Mouse (Mus musculus): ENCODE results near the gene Zfp462. TPM values are rescaled to one million over a fixed set of nuclear protein-coding genes. Genes with fewer than 3 reads are reported as not detected.
A peak's percentile ranks its signal among the peaks of the same experiment; 100 is the strongest.

Zfp462 gene
- polyA plus RNA-seq, 1 experiment from 2014 or later: 3.5 TPM

DNA sequence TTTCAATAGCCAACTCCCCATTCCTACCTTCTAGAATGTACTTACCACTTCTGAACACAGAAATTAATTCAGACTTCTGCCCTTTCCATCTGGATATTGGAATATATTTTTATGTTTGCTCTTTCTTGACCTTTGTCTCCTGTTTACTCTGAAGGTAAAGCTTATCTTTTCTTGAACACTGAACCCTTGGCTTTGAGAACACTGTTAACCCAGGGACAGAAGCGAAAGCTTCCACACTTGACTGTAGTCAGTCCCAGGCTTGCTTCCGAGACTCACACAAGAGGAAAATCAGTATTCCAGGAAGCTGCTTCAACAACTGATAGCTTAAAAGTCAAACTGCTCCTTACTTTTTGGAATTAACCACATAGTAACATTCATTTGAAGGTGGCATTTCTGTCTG lies 70.7 kb downstream of the Zfp462 start:
- Histone ChIP-seq H3K4me3 (replicated peaks) (no peak overlapping the region), H3K4me2 (replicated peaks) (no peak overlapping the region), H3K4me1 (peaks cover 13% of the 10 kb centered on the region), H3K9ac (no peak overlapping the region), H3K9me3 (replicated peaks) (no peaks in the 10 kb centered on the region), H3K27me3 (no peaks in the 10 kb centered on the region), H3K36me3 (peaks cover 80% of the 10 kb centered on the region), H3K27ac (replicated peaks) (no peak overlapping the region)
- WGBS: 93% methylated on average over 2 of the region's 2 CpGs
- no peak for ATAC-seq (ENCODE audit: insufficient number of reproducible peaks, low FRiP score, low TSS enrichment, low read depth)

DNA sequence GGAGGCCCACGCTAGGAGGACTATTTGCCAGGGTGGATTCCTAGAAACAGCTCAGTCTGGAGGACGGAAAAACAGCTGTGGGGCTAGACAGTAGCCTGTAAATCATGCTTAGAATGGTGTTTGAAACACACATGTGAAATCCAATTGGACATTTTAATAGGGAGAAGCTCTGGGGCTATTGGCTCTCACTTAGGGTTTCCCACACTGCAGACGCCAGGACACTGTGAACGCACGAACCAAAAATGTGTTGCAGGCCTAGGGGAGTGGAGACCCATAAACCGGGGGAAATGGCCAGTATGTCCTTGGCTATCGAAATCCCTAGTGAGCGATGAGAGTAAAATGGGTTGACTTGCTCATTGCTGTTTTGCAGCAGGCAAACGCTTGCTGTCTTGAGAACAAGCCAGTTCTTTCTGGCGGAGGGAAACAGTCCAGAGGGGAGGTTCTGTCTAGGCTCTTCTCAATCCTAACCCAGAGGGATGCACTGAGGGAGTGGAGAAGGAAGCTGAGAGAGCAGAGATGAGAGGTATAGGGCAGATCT lies 81.3 kb downstream of the Zfp462 start:
- 84% methylated on average over 10 of the region's 10 CpGs for WGBS
- H3K9me3 ChIP-seq (replicated peaks): no peaks in the 10 kb centered on the region
- no peak overlapping the region for H3K4me2 ChIP-seq (replicated peaks)
- no peak for ATAC-seq (ENCODE audit: insufficient number of reproducible peaks, low FRiP score, low TSS enrichment, low read depth)
- H3K4me1 ChIP-seq: no peaks in the 10 kb centered on the region
- H3K27me3 ChIP-seq: no peaks in the 10 kb centered on the region
- no peak overlapping the region for H3K4me3 ChIP-seq (replicated peaks)
- H3K9ac ChIP-seq: no peak overlapping the region
- peaks cover 22% of the 10 kb centered on the region for H3K36me3 ChIP-seq
- H3K27ac ChIP-seq (replicated peaks): no peak overlapping the region

- 60% methylated on average over 5 of the region's 5 CpGs for WGBS
- Histone ChIP-seq H3K9ac (no peak overlapping the region), H3K27ac (replicated peaks) (no peak overlapping the region), H3K4me3 (replicated peaks) (no peak overlapping the region), H3K27me3 (no peaks in the 10 kb centered on the region), H3K36me3 (0 out of 2 replicates have a peak, but pooled peaks cover 4% of the 10 kb centered on the region), H3K4me2 (replicated peaks) (no peak overlapping the region), H3K9me3 (replicated peaks) (no peaks in the 10 kb centered on the region), H3K4me1 (no peaks in the 10 kb centered on the region)
- no peak for ATAC-seq (ENCODE audit: insufficient number of reproducible peaks, low FRiP score, low TSS enrichment, low read depth)
Measured at GRCm38 (mm10) chr4:55030401-55030800, 85.6 kb downstream of the Zfp462 start.

GRCm38 (mm10) chr4:55032317-55032930 lies 87.6 kb downstream of the Zfp462 start:
- 67% methylated on average over 8 of the region's 8 CpGs for WGBS

GRCm38 (mm10) chr4:55033452-55033851 lies 88.6 kb downstream of the Zfp462 start:
- no peaks in the 10 kb centered on the region for H3K27me3 ChIP-seq
- no peaks in the 10 kb centered on the region for H3K9me3 ChIP-seq (replicated peaks)
- peaks cover 5% of the 10 kb centered on the region; the same call in 1 of the 2 replicates for H3K4me1 ChIP-seq
- H3K4me3 ChIP-seq (replicated peaks): no peak overlapping the region
- no peak for ATAC-seq (ENCODE audit: insufficient number of reproducible peaks, low FRiP score, low TSS enrichment, low read depth)
- no peak overlapping the region for H3K9ac ChIP-seq
- no peak overlapping the region for H3K4me2 ChIP-seq (replicated peaks)
- no peak overlapping the region for H3K27ac ChIP-seq (replicated peaks)
- whole genome bisulfite sequencing: 88% methylated on average over 6 of the region's 6 CpGs
- 0 out of 2 replicates have a peak, but pooled peaks cover 4% of the 10 kb centered on the region for H3K36me3 ChIP-seq

More at GRCm38 (mm10) chr4:55032317-55032930, 87.6 kb downstream of the Zfp462 start:
- no peak for ATAC-seq (ENCODE audit: insufficient number of reproducible peaks, low FRiP score, low TSS enrichment, low read depth)
- no peak overlapping the region for H3K9ac ChIP-seq
- H3K4me2 ChIP-seq (replicated peaks): no peak overlapping the region
- H3K27me3 ChIP-seq: no peaks in the 10 kb centered on the region
- H3K36me3 ChIP-seq: 0 out of 2 replicates have a peak, but pooled peaks cover 4% of the 10 kb centered on the region
- no peaks in the 10 kb centered on the region for H3K9me3 ChIP-seq (replicated peaks)
- H3K4me1 ChIP-seq: no peaks in the 10 kb centered on the region
- no peak overlapping the region for H3K27ac ChIP-seq (replicated peaks)
- H3K4me3 ChIP-seq (replicated peaks): no peak overlapping the region

DNA sequence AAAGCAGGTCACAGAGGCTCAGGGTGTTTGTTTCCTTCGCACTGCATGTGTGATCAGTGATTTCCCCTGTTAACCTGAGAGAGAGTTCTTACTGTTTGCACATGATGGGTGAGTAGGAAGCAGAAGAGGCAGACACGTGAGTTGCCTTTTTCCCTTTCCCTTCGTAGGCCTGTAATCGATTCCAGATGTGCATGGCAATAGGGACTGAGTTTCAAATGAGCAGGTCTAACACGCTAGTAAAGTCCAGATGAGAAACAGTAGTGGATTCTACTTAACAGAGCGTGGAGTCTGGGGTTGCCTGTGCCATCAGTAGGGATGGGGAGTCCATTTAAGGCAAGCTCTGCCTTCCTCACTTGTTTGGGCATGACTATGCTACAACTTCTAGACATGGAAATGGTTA lies 93.3 kb downstream of the Zfp462 start:
- Histone ChIP-seq H3K4me1 (peaks cover 25% of the 10 kb centered on the region), H3K27ac (replicated peaks) (no peak overlapping the region), H3K9me3 (replicated peaks) (no peaks in the 10 kb centered on the region), H3K36me3 (no peaks in the 10 kb centered on the region), H3K9ac (no peak overlapping the region), H3K4me2 (replicated peaks) (no peak overlapping the region), H3K4me3 (replicated peaks) (no peak overlapping the region), H3K27me3 (no peaks in the 10 kb centered on the region)
- ATAC-seq (ENCODE audit: insufficient number of reproducible peaks, low FRiP score, low TSS enrichment, low read depth): no peak
- 33% methylated on average over 6 of the region's 6 CpGs for WGBS

DNA sequence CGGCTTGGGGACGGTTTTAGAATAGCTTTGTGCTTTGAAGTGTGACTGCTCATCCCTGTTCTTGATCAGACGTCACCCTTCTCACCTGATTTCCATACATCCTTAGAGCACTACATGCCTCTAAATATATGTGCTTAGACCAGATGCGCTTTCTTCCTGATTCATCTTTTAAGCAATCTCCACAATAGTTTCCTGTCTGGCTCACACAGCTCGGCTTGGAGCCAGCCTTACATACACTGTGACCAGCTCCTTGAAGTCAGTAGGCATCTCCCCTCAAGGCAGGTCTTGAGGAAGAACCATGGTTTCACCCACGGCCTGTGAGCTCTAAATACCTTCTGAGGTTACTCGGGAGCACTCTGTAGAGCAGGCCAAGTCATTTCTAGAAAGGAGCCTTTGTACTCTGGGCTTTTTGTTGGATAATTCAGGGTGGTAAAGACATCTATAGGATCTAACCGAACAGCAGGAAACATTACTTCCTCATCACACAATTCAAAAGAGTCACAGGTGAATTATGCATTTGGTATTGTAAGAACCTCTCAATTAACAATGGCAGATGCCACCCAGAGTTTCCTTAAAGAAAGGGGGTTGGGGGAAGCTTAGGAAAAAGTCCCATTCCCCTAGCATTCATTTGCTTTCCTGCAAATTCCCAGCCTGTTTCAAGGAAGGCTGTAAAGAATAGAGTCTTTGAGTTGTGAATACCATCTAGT lies 95.6 kb downstream of the Zfp462 start:
- Histone ChIP-seq H3K27ac (replicated peaks) (0 out of 2 replicates have a peak overlapping the region, but pooled peaks have one; percentile 11), H3K9me3 (replicated peaks) (no peaks in the 10 kb centered on the region), H3K36me3 (no peaks in the 10 kb centered on the region), H3K27me3 (no peaks in the 10 kb centered on the region), H3K4me3 (replicated peaks) (no peak overlapping the region), H3K4me2 (replicated peaks) (no peak overlapping the region), H3K9ac (no peak overlapping the region), H3K4me1 (peaks cover 25% of the 10 kb centered on the region)
- WGBS: 64% methylated on average over 8 of the region's 8 CpGs
- no peak for ATAC-seq (ENCODE audit: insufficient number of reproducible peaks, low FRiP score, low TSS enrichment, low read depth)

DNA sequence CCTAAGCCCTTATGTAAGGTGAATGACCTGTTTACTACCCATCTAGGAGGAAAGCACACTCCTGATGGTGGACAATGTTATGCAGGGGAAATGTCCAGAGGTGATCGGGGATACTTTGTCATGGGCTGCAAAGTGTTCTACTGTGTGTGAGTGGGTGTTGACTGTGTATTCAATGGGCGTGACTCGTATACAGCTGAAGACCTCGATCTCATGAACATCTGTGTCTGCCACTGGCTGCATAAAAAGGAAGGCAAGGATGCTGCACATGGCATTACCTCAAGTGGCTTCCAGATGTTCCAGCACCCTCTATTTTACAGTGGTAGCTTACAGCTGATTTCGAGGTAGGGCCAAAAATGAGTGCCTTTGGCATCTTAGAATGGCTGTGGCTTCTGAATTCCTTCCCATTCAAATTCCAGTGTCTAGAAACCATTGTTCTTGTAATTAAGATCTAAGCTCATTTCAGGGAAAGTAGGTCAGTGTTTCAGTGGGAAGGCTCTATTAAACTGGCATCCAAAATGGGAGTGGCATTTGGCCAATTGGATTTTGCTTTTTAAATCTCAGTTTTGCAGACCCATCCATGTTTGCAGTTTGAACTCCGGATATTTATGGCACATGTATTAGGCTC lies 96.4 kb downstream of the Zfp462 start:
- Histone ChIP-seq H3K9me3 (replicated peaks) (no peaks in the 10 kb centered on the region), H3K27me3 (no peaks in the 10 kb centered on the region), H3K4me3 (replicated peaks) (no peak overlapping the region), H3K27ac (replicated peaks) (0 out of 2 replicates have a peak overlapping the region, but pooled peaks have one; percentile 48), H3K4me2 (replicated peaks) (no peak overlapping the region), H3K9ac (no peak overlapping the region), H3K36me3 (no peaks in the 10 kb centered on the region), H3K4me1 (peaks cover 25% of the 10 kb centered on the region)
- 52% methylated on average over 6 of the region's 6 CpGs for WGBS
- ATAC-seq (ENCODE audit: insufficient number of reproducible peaks, low FRiP score, low TSS enrichment, low read depth): no peak

DNA sequence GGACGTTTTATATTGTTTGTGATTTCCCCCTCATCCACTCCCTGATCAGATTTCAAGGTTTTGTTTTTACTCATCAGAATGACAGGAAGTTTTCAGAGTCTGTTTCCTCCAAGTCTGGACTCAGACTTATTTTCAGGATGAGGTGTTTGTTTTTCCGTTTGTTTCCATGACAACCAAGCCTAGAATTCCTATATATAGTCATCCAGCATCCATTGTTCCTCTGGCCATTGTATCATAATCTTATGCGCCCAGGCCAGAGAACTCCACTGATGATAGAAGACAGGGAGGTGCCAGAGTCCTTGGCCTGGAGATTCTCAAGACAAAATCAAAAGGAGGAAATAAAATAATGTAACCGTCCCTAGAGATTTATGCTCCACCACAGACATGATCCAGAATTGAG lies 97.7 kb downstream of the Zfp462 start:
- no peaks in the 10 kb centered on the region for H3K36me3 ChIP-seq
- H3K27ac ChIP-seq (replicated peaks): no peak overlapping the region
- ATAC-seq (ENCODE audit: insufficient number of reproducible peaks, low FRiP score, low TSS enrichment, low read depth): no peak

DNA sequence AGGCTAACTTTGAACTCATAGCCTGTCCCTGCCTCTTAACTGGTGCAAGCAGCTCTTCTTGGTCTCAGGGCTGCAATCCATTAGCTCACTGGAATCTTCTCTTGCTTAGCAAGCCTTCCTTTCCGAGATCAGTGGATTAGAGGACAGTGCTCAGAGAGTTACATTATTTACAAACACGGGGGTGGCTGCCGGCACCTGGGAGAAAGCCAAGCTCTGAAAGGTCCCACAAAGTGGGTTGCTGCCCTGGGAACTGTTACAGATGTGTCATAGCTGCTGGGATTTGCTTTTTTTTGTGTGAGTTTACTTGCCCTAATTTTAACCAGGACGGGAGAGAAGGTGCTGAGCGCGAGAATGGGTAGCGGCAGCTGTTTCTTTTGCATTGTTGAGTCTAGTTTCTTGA lies 102.4 kb downstream of the Zfp462 start:
- Histone ChIP-seq H3K4me2 (replicated peaks) (no peak overlapping the region), H3K4me1 (no peaks in the 10 kb centered on the region), H3K9me3 (replicated peaks) (no peaks in the 10 kb centered on the region), H3K4me3 (replicated peaks) (no peak overlapping the region), H3K9ac (no peak overlapping the region), H3K27ac (replicated peaks) (no peak overlapping the region), H3K27me3 (no peaks in the 10 kb centered on the region), H3K36me3 (peaks cover 21% of the 10 kb centered on the region)
- 62% methylated on average over 7 of the region's 7 CpGs for WGBS
- no peak for ATAC-seq (ENCODE audit: insufficient number of reproducible peaks, low FRiP score, low TSS enrichment, low read depth)

More for the DNA sequence above, 97.7 kb downstream of the Zfp462 start:
- no peak overlapping the region for H3K9ac ChIP-seq
- H3K4me1 ChIP-seq: peaks cover 25% of the 10 kb centered on the region
- no peaks in the 10 kb centered on the region for H3K27me3 ChIP-seq
- H3K9me3 ChIP-seq (replicated peaks): no peaks in the 10 kb centered on the region
- no peak overlapping the region for H3K4me2 ChIP-seq (replicated peaks)
- H3K4me3 ChIP-seq (replicated peaks): no peak overlapping the region
- 56% methylated on average over 4 of the region's 4 CpGs for WGBS

DNA sequence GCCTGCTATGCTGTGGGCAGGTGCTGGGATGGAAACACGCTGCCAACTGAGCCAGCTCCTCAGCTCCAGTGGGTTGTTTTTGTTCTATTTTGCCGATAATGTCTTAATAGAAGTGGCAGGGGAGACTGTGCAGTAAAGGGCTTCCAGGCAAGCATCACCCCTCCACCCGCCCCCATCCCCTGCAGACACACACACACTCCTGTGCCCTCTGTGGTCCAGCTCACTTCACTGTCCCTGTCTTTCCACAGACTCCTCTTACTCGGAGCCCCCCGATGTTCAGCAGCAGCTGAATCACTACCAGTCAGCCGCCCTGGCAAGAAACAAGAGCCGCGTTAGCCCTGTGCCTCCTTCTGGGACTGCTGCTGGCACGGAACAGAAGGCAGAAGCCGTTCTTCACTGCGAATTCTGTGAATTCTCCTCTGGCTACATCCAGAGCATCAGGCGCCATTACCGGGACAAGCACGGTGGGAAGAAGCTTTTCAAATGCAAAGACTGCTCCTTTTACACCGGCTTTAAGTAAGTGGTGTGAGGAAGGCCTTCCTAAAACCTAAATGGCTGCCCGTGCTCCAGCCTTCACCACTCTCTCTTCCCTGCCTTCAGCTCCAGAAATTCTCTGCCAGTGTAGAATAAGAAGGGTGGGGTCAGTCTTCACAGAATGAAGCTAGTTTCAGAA lies 105.2 kb downstream of the Zfp462 start:
- no peak for ATAC-seq (ENCODE audit: insufficient number of reproducible peaks, low FRiP score, low TSS enrichment, low read depth)
- no peak overlapping the region for H3K27ac ChIP-seq (replicated peaks)
- peaks cover 40% of the 10 kb centered on the region for H3K36me3 ChIP-seq
- no peak overlapping the region for H3K4me3 ChIP-seq (replicated peaks)
- 74% methylated on average over 16 of the region's 16 CpGs for WGBS
- no peak overlapping the region for H3K4me2 ChIP-seq (replicated peaks)
- no peaks in the 10 kb centered on the region for H3K4me1 ChIP-seq
- H3K27me3 ChIP-seq: no peaks in the 10 kb centered on the region
- no peaks in the 10 kb centered on the region for H3K9me3 ChIP-seq (replicated peaks)
- no peak overlapping the region for H3K9ac ChIP-seq

All from embryonic facial prominence, embryonic 15.5 days (tissue).